Mouse (Mus musculus): ENCODE results near the gene Crip1.

The Crip1 gene

DNA sequence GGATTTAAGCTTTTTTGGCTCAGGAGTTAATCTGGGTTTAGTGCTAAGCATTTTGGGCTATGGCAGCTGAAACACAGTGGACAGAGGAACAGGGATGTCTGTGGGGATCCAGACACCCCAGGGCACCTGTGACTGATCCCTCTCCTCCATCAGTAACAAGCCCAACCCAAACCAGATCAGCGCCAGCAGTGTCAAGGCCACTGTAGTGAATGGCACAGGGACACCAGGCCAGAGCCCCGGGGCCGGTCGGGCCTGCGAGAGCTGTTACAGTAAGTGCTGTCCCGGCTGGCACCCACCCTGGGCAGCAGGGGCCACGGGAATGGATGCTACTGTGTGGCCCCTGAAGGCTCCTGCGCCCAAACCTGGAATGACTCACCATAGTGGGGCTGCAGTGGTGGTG is 15.4 kb upstream of the Crip1 start:
- in situ Hi-C loops (cut with MseI, MboI) = no loop called here

- in situ Hi-C loops (cut with MseI, MboI) = no loop called here
These were observed 14.5 kb upstream of the Crip1 start for GRCm38 (mm10) chr12:113131601-113132000.

- in situ Hi-C loops (cut with MseI, MboI) = no loop called here
These were observed 13.5 kb upstream of the Crip1 start for GRCm38 (mm10) chr12:113132567-113132966.

- in situ Hi-C loops (cut with MseI, MboI) = no loop called here
These were observed 12.9 kb upstream of the Crip1 start for GRCm38 (mm10) chr12:113133260-113133659.

DNA sequence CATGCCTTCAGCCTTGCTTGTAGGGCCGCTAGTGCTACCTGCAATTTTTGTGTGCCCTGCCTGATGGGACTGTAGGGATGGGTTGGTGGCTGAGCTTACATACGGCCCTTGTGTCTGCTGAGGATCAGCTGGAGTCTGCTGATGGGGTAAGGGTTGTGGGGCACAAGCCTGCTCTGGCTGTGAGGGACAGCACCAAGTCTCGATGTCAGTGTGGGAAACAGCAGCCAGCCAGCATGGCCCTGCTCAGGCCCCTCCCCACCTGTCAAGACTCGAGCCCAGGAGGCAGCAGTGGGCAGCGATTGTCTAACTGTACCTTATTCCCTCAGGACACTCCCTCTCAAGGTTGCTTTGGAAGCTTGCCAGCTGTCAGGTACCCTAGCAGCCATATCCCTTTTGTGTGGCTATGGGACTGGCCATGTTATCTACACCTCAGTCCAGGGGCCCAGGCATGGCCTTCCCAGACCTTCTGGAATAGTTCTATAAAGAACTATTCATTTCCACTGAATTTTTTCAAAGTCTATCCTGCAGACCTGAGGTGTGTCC is 12.2 kb upstream of the Crip1 start:
- in situ Hi-C loops (cut with MseI, MboI) = no loop called here

GRCm38 (mm10) chr12:113134502-113134901 is 11.6 kb upstream of the Crip1 start:
- in situ Hi-C loops (cut with MseI, MboI) = no loop called here

DNA sequence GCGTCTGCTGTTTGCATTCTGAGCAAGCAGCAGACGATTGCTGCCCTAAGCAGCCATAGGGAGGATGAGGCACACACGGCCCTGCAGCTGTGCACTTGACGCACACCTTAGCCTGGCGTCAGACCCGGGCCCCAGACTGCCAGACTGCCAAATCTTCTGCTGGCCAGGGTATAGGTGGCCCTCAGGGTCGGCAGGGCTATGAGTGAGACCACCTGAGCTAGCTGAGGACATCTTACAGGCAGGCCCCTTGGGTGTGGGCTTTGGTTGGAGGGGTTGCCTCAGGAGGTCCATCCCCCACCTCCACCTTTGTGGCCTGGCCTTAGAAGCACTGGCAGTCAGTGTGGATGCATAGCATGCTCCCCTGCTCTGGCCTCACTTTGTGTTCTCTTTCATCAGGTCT is 10.7 kb upstream of the Crip1 start:
- in situ Hi-C loops (cut with MseI, MboI) = no loop called here

GRCm38 (mm10) chr12:113136492-113137020 is 9.6 kb upstream of the Crip1 start:
- in situ Hi-C loops (cut with MseI, MboI) = no loop called here

GRCm38 (mm10) chr12:113137260-113138213 is 8.6 kb upstream of the Crip1 start:
- in situ Hi-C loops (cut with MseI, MboI) = no loop called here

- in situ Hi-C loops (cut with MseI, MboI) = no loop called here
These were observed 7.8 kb upstream of the Crip1 start for GRCm38 (mm10) chr12:113138291-113138690.

GRCm38 (mm10) chr12:113138901-113139864 is 6.9 kb upstream of the Crip1 start:
- in situ Hi-C loops (cut with MseI, MboI) = no loop called here

DNA sequence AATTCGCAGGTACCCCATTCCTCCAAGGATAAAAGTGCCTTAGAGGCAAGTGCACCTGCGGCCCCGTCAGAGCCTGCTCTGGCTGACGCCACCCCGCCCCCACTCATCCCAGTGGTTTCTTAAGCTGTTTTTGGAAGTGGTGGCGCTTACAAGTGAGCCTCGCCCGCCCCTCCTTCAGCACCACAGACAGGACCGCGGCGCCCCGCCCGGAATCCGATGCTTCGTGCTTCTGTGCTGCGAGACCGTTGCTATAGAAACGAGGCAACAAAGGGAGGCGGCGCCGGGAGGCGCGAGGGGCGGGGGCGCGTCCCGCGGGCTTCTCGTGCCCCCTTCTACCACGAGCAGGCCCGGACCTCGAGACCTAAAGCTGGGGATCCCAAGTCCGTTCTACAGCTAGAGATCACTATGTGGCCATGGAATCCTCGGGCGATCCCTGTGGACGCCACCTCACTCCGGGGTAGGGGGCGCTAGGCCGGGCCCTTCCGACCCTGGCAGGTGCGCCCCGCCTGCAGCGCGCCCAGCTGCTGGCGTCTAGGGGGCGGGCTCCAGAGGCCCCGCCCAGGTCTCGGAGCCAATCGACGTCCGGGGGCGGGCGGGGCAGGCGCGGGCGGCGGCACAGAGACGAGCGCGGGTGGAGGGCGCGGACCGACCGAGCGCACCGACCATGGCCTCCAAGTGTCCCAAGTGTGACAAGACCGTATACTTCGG is 6.1 kb upstream of the Crip1 start, which contains the start of gene Crip2:
Crip2 (plus strand) TSS at position 329 of the 708 bp plus-strand sequence.
- in situ Hi-C loops (cut with MseI, MboI) = no loop called here

- in situ Hi-C loops (cut with MseI, MboI) = no loop called here
These were observed 5.3 kb upstream of the Crip1 start for GRCm38 (mm10) chr12:113140616-113141411.

DNA sequence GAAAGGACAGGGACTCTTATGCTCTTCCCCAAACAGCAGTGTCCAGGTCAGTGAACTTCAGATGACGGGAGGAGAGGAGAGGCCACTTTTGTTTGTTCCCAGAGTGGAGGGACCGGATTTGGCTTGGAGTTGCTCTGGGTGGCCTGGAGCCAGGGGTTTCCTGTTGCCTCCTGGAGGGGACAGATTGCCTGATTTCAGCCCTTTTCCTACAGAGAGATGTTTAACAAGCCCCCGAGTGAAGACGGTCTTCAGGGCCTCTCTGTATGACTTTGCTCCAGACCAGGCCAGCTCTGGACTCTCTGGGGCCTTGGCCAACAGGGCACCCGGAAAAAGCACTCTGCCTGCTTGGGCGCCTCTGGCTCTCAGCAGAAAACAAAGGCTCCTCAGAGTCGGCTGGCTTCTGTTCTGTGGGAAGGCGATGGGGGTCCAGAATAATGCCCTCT is 4.6 kb upstream of the Crip1 start:
- in situ Hi-C loops (cut with MseI, MboI) = no loop called here

GRCm38 (mm10) chr12:113142021-113142975 is 3.8 kb upstream of the Crip1 start:
- in situ Hi-C loops (cut with MseI, MboI) = no loop called here

GRCm38 (mm10) chr12:113143164-113143563 is 3.0 kb upstream of the Crip1 start:
- in situ Hi-C loops (cut with MseI, MboI) = no loop called here

DNA sequence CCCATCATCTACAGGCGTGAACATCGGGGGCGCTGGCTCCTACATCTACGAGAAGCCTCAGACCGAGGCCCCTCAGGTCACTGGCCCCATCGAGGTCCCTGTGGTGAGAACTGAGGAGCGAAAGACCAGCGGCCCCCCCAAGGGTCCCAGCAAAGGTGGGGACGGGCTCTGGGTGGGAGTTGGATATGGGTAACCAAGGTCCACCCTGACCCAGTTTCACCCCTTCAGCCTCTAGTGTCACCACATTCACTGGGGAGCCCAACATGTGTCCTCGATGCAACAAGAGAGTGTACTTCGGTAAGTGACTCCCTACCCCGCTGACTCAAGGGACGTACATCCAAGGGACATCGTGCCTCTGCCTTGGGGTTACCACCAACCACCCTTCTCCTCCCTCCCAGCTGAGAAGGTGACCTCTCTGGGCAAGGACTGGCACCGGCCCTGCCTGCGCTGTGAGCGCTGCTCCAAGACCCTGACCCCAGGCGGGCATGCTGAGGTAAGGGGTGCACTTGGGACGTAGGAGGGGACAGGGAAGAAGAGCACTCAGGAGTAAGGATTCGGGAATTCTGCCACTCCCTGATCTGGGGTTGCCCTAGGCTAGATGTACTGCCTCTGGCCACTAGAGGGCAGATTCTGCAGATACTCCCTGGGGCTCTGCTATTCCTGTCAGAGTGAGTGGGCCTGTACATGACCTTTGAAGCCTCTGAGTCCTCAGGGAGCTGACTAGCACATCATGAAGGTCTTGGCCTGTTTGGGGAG is 1.9 kb upstream of the Crip1 start:
- in situ Hi-C loops (cut with MseI, MboI) = no loop called here

GRCm38 (mm10) chr12:113144886-113145285 is 1.2 kb upstream of the Crip1 start:
- in situ Hi-C loops (cut with MseI, MboI) = loop anchor here in 1 of 2 experiments (5.0 kb wide), 1 partner anchor 42 kb away; the partner anchor contains the start of gene Tmem121

All from mouse trophoblast stem cell (cell line).